Mouse (Mus musculus) lung, adult 10 weeks (tissue): ENCODE measurements around the gene Cwf19l1. TPM values are rescaled to one million over a fixed set of nuclear protein-coding genes. Genes with fewer than 3 reads are reported as not detected.

Experiments used
- polyA plus RNA-seq: library from polyadenylated mRNA; stranded (reverse); fragments of 350-450 nt; fragmentation: Illumina TruSeq; extraction: RNeasy Lipid Tissue Mini Kit (QIAGEN cat#74804); gene quantifications from one replicate; pipeline ENCODE4 v1.2.3, GENCODE M21; 2014; ENCODE audit warnings: low read depth, low replicate concordance; ENCODE audit not compliant: insufficient read depth

The Cwf19l1 gene
- polyA plus RNA-seq: 9.9 TPM

DNA sequence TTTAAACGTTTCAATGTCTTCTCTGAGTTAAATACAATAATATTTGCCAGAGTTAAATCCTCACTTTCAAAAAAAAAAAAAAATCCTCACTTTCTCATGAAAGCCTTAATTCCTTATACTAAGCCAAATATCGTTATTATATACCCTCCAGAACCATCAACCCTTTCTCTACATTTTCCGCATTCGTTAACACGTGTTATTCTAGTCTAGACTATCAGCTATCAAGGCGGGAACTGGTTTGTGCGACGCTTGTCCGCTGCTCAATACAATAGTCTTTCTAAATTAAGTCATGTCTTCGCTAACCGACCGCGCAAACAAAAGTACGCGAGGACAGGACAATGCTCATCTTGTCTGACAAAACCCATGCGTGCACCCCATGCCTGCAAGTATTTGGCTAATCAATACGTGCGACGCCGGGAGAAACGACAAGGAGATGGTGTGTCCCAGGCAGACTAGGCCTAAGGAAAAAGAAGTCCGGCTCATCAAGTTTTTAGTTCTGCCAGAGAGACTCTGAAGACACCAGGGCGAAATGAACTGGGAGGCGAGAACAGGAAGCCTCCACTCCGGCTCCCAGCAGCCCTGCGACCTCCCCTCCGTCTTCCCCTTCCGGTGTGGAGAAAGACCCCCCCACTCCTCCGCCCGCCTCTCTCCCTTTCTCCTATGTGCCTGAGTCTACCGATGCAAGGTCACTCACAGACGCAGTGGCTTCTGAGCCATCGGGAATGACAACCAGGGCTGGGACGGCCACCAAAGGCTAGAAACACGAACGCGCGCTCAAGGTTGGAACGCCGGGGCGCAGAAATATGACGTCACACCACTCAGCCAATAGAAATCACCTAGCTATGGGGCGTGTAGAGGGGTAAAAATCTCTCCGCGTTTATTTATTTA is at the start of gene Cwf19l1:
Gene Cwf19l1 (minus strand): TSS at position 805 of the 888 bp plus-strand sequence.

GRCm38 (mm10) chr19:44145702-44146567 is 10.3 kb upstream of the Cwf19l1 start, which contains the start of gene Bloc1s2:
Gene Bloc1s2, minus strand, starts transcription at chr19:44146446.

GRCm38 (mm10) chr19:44106831-44107660 is 28.6 kb downstream of the Cwf19l1 start, which contains the start of gene Chuk:
Gene Chuk, minus strand, starts transcription at chr19:44107480.

DNA sequence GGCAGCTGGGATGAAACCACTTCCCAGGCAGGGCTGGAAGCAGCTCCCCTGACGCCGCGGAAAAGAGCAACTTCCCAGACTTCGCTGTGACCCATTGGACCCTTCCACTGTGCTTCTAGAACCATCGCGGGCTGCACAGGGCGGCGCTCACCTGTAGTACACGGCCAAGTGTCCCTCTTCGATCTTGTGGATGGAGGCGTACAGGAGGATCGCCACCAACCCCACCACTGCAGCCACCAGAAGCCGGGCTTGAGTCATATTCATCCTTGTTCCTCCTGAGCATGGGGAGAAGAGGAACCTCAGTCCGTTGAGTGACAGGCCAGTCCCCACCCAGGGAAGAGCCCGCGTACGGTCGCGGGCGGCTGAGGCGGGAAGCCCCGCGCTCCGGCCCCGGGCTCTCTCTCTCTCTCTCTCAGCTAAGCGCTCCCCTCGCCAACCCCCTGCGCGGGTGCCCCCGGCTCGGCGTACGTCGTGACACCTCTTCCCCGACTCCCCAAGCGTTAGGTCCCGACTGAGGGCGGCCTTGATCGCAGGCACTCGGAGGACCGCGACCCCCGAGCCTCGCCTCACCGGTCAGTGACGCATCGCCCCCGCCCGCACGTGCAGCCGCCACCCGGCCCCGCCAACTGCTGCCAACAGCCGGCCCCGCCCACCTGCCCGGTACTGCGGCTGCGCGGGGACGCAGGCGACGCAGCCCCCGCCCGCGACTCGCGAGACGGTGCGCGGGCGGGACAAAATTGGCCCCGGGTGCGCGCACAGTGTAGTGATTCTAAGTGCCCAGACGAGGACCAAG is 66.4 kb downstream of the Cwf19l1 start, which contains the start of gene Erlin1:
Gene Erlin1 (minus strand): TSS at position 665 of the 793 bp plus-strand sequence.

Other genes starting within 250 kb of the Cwf19l1 start
- gene Dnmbp, start 195.7 kb downstream of the Cwf19l1 start, polyA plus RNA-seq: 4.5 TPM
- 3.3 TPM for gene Cpn1, start 149.3 kb downstream of the Cwf19l1 start, polyA plus RNA-seq
- 0.35 TPM for gene Cyp2c23, start 106.7 kb downstream of the Cwf19l1 start, polyA plus RNA-seq
- gene Erlin1, start 66.1 kb downstream of the Cwf19l1 start, polyA plus RNA-seq: 13.9 TPM
- gene Chuk, start 28.4 kb downstream of the Cwf19l1 start, polyA plus RNA-seq: 21.9 TPM
- gene Bloc1s2, start 10.6 kb upstream of the Cwf19l1 start, polyA plus RNA-seq: 48.7 TPM
- not detected for gene Pkd2l1, start 56.6 kb upstream of the Cwf19l1 start, polyA plus RNA-seq
- 0.46 TPM for gene Scd3, start 67.4 kb upstream of the Cwf19l1 start, polyA plus RNA-seq
- 139 TPM for gene Scd2, start 157.8 kb upstream of the Cwf19l1 start, polyA plus RNA-seq
- gene Scd4, start 197.2 kb upstream of the Cwf19l1 start, polyA plus RNA-seq: 0.59 TPM